Mouse (Mus musculus): Measurements from ENCODE around the gene Alpk1. TPM values are rescaled to one million over a fixed set of nuclear protein-coding genes. Genes with fewer than 3 reads are reported as not detected.

Gene Alpk1
- polyA plus RNA-seq, 1 experiment from 2014 or later: 1.7 TPM

DNA sequence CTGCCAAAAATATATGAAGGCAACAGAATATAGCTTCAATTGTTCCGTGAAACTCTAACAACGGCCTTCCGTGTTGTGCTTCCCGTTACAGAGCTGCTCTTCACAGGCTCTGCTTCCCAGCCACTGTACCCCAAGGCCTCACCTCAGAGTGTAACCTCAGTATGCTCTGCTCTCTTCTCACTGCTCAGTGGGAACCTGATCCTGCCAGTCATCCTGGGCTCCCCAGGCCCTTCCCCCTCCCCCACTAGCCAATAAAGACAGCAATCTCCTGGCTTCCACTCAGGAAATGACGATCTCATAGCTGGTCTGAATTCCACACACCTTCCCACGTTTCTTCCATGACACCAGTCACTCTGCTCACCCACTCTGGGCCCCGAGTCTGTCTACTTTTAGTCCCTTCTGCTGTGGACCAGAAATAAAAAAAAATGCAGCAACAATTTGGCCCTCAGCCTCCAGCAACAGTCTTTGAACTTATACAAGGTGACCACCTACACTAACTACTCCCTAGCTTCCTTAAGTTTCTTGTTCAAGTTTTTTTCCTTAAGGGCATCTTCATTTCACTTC lies 36.9 kb upstream of the Alpk1 start:
- Histone ChIP-seq H3K4me1 (replicated peaks; ENCODE audit: control insufficient read depth, insufficient read depth, low read length) (no peaks in the 10 kb centered on the region), H3K27ac (ENCODE audit: low read depth) (no peak overlapping the region), H3K4me2 (ENCODE audit: low read length) (no peak overlapping the region), H3K9me3 (ENCODE audit: control insufficient read depth, low read length) (no peaks in the 10 kb centered on the region), H3K9ac (ENCODE audit: low read length) (no peak overlapping the region), H3K27me3 (replicated peaks; ENCODE audit: control insufficient read depth, insufficient read depth, low read length) (no peaks in the 10 kb centered on the region), H3K36me3 (ENCODE audit: control insufficient read depth, insufficient read depth, low read length) (peaks cover 52% of the 10 kb centered on the region), H3K4me3 (ENCODE audit: low read depth, low read length) (no peak overlapping the region)
- no peak for ATAC-seq (replicated peaks; ENCODE audit: low FRiP score, low TSS enrichment, low read depth)
- DNase-seq (ENCODE audit: low spot score): no peak
- WGBS: 69% methylated on average over 7 of the region's 7 CpGs

DNA sequence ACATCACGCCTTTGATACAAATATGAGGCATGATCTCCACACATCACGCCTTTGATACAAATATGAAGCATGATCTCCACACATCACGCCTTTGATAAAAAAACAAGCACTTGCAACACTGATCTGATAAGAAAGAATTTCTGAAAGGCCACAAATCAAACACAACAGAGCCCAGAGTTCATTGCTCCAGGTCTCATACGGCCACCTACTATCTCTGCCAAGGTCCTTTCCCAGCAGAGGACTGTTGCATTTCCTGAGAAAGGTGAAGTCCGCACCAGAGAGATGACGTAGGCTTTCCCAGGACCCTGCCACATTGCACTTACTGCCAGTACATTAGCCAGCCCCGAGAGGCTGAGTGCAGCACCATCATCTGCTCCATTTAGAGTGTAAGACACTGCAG lies 28.8 kb upstream of the Alpk1 start:
- no peak overlapping the region for H3K9ac ChIP-seq (ENCODE audit: low read length)
- no peak overlapping the region for H3K4me2 ChIP-seq (ENCODE audit: low read length)
- no peak overlapping the region for H3K27ac ChIP-seq (ENCODE audit: low read depth)
- H3K9me3 ChIP-seq (ENCODE audit: control insufficient read depth, low read length): no peaks in the 10 kb centered on the region
- 92% methylated on average over 7 of the region's 7 CpGs for WGBS
- H3K4me3 ChIP-seq (ENCODE audit: low read depth, low read length): no peak overlapping the region
- ATAC-seq (replicated peaks; ENCODE audit: low FRiP score, low TSS enrichment, low read depth) (no peak), DNase-seq (ENCODE audit: low spot score) (no peak)
- no peaks in the 10 kb centered on the region for H3K4me1 ChIP-seq (replicated peaks; ENCODE audit: control insufficient read depth, insufficient read depth, low read length)
- peaks cover 69% of the 10 kb centered on the region for H3K36me3 ChIP-seq (ENCODE audit: control insufficient read depth, insufficient read depth, low read length)
- no peaks in the 10 kb centered on the region for H3K27me3 ChIP-seq (replicated peaks; ENCODE audit: control insufficient read depth, insufficient read depth, low read length)

DNA sequence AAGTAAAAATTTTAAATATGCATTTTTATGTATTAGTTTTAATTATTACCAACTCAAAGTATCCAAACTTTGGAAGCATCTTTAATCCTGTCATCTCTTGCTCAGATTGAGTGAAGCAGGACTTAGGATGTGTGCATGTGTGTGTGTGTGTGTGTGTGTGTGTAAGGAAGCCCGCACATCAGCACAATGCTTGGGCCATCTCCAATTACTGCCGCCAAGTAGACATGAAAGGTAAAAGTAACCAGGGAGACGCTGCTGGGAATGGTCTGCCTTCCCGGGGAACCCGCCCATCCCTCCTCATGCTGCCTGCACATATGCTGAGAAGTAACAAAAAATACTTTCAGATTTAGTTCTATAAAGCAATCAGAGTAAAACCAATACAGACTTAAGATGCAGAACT lies 27.5 kb upstream of the Alpk1 start:
- Histone ChIP-seq H3K27me3 (replicated peaks; ENCODE audit: control insufficient read depth, insufficient read depth, low read length) (no peaks in the 10 kb centered on the region), H3K4me2 (ENCODE audit: low read length) (no peak overlapping the region), H3K4me3 (ENCODE audit: low read depth, low read length) (no peak overlapping the region), H3K27ac (ENCODE audit: low read depth) (no peak overlapping the region), H3K9me3 (ENCODE audit: control insufficient read depth, low read length) (no peaks in the 10 kb centered on the region), H3K4me1 (replicated peaks; ENCODE audit: control insufficient read depth, insufficient read depth, low read length) (no peaks in the 10 kb centered on the region), H3K9ac (ENCODE audit: low read length) (no peak overlapping the region), H3K36me3 (ENCODE audit: control insufficient read depth, insufficient read depth, low read length) (peaks cover 59% of the 10 kb centered on the region)
- DNase-seq (ENCODE audit: low spot score): no peak
- no peak for ATAC-seq (replicated peaks; ENCODE audit: low FRiP score, low TSS enrichment, low read depth)
- 85% methylated on average over 5 of the region's 5 CpGs for WGBS

DNA sequence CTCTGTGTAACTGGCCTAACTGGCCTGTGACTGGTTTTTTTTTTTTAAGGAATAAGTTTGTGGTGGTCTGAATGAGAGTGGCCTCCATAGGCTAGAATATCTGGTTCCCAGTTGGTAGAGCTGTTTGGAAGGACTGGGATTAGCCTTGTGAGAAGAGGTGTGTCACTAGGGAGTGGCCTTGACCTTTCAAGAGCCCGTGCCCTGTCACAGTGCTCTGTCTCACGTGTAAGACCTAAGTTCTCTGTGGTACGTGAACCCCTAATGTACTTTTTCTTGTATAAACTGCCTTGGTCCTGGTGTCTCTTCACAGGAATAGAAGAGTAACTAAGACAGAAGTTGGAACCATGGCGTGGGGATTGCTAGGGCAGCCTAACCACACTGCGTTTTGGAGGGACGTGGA lies 25.7 kb upstream of the Alpk1 start:
- H3K36me3 ChIP-seq (ENCODE audit: control insufficient read depth, insufficient read depth, low read length): peaks cover 43% of the 10 kb centered on the region
- H3K4me2 ChIP-seq (ENCODE audit: low read length): no peak overlapping the region
- H3K9me3 ChIP-seq (ENCODE audit: control insufficient read depth, low read length): no peaks in the 10 kb centered on the region
- ATAC-seq (replicated peaks; ENCODE audit: low FRiP score, low TSS enrichment, low read depth) (no peak), DNase-seq (ENCODE audit: low spot score) (no peak)
- H3K4me1 ChIP-seq (replicated peaks; ENCODE audit: control insufficient read depth, insufficient read depth, low read length): no peaks in the 10 kb centered on the region
- WGBS: 88% methylated on average over 6 of the region's 6 CpGs
- no peaks in the 10 kb centered on the region for H3K27me3 ChIP-seq (replicated peaks; ENCODE audit: control insufficient read depth, insufficient read depth, low read length)
- H3K27ac ChIP-seq (ENCODE audit: low read depth): no peak overlapping the region
- no peak overlapping the region for H3K4me3 ChIP-seq (ENCODE audit: low read depth, low read length)
- no peak overlapping the region for H3K9ac ChIP-seq (ENCODE audit: low read length)

DNA sequence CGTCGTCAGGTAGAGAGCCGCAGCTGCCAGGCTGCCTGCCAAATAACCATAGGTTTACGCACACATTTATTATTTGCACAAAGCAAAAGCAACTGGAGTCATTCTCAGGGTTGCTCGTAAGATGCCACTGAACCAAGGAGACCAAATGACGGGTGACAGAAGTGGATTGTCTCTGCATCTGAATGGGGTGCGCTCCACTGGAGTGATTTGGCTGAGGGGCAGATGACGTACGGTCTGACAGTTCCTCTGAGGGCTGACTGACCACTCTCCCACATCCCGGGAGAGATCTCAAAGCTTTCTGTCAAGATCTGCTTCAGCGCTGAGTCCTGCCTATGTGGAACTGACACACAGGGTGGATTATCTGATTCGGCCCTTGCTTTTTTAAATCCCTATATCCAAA lies 24.7 kb upstream of the Alpk1 start:
- Histone ChIP-seq H3K4me1 (replicated peaks; ENCODE audit: control insufficient read depth, insufficient read depth, low read length) (no peaks in the 10 kb centered on the region), H3K9ac (ENCODE audit: low read length) (no peak overlapping the region), H3K27me3 (replicated peaks; ENCODE audit: control insufficient read depth, insufficient read depth, low read length) (no peaks in the 10 kb centered on the region), H3K36me3 (ENCODE audit: control insufficient read depth, insufficient read depth, low read length) (peaks cover 36% of the 10 kb centered on the region), H3K27ac (ENCODE audit: low read depth) (no peak overlapping the region), H3K4me3 (ENCODE audit: low read depth, low read length) (no peak overlapping the region), H3K9me3 (ENCODE audit: control insufficient read depth, low read length) (no peaks in the 10 kb centered on the region), H3K4me2 (ENCODE audit: low read length) (no peak overlapping the region)
- no peak for ATAC-seq (replicated peaks; ENCODE audit: low FRiP score, low TSS enrichment, low read depth)
- DNase-seq (ENCODE audit: low spot score): no peak
- 85% methylated on average over 12 of the region's 12 CpGs for WGBS

DNA sequence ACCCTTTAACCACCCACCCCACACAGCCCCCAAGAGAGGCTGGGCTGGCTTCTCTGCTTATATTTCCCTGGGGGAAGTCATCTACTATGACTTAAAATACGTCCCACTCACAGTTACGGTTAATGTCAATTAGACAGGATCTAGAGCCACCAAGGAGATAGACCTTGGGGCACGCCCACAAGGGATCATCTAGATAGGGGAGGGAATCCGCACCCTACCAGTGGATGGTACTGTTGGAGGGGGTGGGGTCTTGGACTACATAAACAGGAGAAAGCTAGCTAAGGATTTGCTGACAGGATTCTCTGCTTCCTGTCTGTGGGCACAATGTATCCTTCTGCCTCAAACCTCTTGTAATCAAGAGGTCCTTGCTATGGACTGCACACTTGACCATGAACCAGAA lies 24.1 kb upstream of the Alpk1 start:
- H3K9ac ChIP-seq (ENCODE audit: low read length): no peak overlapping the region
- 83% methylated on average over 4 of the region's 4 CpGs for WGBS

DNA sequence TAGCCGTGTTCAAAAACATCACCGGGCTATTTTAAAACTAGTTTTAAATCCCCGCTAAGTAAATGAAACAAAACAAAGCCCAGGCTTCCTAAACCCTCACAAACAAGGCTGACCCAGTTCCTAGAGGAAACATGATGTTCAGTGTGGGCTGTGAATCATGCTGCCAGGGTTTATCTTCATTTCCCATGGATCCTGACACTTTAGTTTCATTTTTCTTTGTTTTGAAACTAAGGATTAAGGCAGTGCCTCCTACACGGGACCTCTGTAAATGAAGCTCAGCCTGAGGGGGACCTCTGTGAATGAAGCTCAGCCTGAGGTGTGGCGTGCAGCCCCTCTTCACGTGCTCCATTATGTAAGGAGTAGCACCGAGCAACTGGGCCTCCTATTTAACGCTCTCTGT lies 22.5 kb upstream of the Alpk1 start:
- Histone ChIP-seq H3K36me3 (ENCODE audit: control insufficient read depth, insufficient read depth, low read length) (peaks cover 13% of the 10 kb centered on the region), H3K27me3 (replicated peaks; ENCODE audit: control insufficient read depth, insufficient read depth, low read length) (no peaks in the 10 kb centered on the region), H3K9me3 (ENCODE audit: control insufficient read depth, low read length) (no peaks in the 10 kb centered on the region), H3K9ac (ENCODE audit: low read length) (no peak overlapping the region), H3K4me2 (ENCODE audit: low read length) (no peak overlapping the region), H3K4me1 (replicated peaks; ENCODE audit: control insufficient read depth, insufficient read depth, low read length) (no peaks in the 10 kb centered on the region), H3K4me3 (ENCODE audit: low read depth, low read length) (no peak overlapping the region), H3K27ac (ENCODE audit: low read depth) (no peak overlapping the region)
- WGBS: 40% methylated on average over 8 of the region's 8 CpGs
- no peak for ATAC-seq (replicated peaks; ENCODE audit: low FRiP score, low TSS enrichment, low read depth)
- no peak for DNase-seq (ENCODE audit: low spot score)

More for the DNA sequence above, 24.1 kb upstream of the Alpk1 start:
- H3K9me3 ChIP-seq (ENCODE audit: control insufficient read depth, low read length): no peaks in the 10 kb centered on the region
- DNase-seq (ENCODE audit: low spot score) (no peak), ATAC-seq (replicated peaks; ENCODE audit: low FRiP score, low TSS enrichment, low read depth) (no peak)
- no peaks in the 10 kb centered on the region for H3K4me1 ChIP-seq (replicated peaks; ENCODE audit: control insufficient read depth, insufficient read depth, low read length)
- H3K4me2 ChIP-seq (ENCODE audit: low read length): no peak overlapping the region
- H3K36me3 ChIP-seq (ENCODE audit: control insufficient read depth, insufficient read depth, low read length): peaks cover 30% of the 10 kb centered on the region
- no peak overlapping the region for H3K4me3 ChIP-seq (ENCODE audit: low read depth, low read length)
- no peaks in the 10 kb centered on the region for H3K27me3 ChIP-seq (replicated peaks; ENCODE audit: control insufficient read depth, insufficient read depth, low read length)
- H3K27ac ChIP-seq (ENCODE audit: low read depth): no peak overlapping the region

DNA sequence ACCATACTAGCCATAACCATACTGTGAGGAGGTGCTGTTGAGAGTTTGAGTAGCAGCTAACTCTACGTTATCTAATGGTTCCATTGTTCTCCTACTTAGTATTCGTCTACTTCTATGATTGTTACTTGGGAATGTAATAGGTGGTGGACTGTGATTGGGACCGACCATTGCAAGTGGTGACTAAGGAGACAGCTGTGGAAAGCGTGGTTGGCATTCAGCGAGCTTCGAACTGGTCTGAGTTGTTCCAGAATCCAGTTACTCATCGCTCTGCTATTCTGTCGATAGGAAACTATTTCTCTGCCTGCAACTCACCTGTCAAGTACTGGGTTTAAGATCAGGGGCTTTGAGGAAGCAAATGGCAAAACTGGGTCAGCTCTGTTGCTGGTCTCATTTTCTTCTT lies 20.8 kb upstream of the Alpk1 start:
- Histone ChIP-seq H3K4me2 (ENCODE audit: low read length) (no peak overlapping the region), H3K9ac (ENCODE audit: low read length) (no peak overlapping the region)
- 90% methylated on average over 8 of the region's 8 CpGs for WGBS

DNA sequence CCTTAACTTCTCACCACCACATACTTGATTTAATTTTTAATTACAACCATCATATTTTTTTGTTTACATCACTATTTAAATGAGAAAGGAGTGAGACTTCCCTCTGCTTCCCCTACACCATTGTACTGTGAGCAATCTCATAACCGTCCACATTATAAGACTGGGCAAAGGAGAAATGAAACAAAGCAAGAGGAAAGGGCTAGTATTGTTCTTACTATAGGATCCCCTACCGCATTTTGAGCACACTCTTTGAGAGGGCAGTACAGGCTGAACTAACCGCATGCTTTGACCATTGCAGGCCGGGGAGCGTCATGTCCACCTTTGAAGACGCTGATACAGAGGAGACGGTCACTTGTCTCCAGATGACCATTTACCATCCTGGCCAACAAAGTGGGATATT lies 15.9 kb upstream of the Alpk1 start:
- Histone ChIP-seq H3K36me3 (ENCODE audit: control insufficient read depth, insufficient read depth, low read length) (no peaks in the 10 kb centered on the region), H3K4me3 (ENCODE audit: low read depth, low read length) (no peak overlapping the region), H3K27ac (ENCODE audit: low read depth) (no peak overlapping the region), H3K27me3 (replicated peaks; ENCODE audit: control insufficient read depth, insufficient read depth, low read length) (no peaks in the 10 kb centered on the region), H3K4me2 (ENCODE audit: low read length) (no peak overlapping the region), H3K4me1 (replicated peaks; ENCODE audit: control insufficient read depth, insufficient read depth, low read length) (0 out of 2 replicates have a peak, but pooled peaks cover 2% of the 10 kb centered on the region), H3K9me3 (ENCODE audit: control insufficient read depth, low read length) (no peaks in the 10 kb centered on the region), H3K9ac (ENCODE audit: low read length) (no peak overlapping the region)
- DNase-seq (ENCODE audit: low spot score): no peak
- no peak for ATAC-seq (replicated peaks; ENCODE audit: low FRiP score, low TSS enrichment, low read depth)
- WGBS: 92% methylated on average over 7 of the region's 7 CpGs

More for the DNA sequence above, 20.8 kb upstream of the Alpk1 start:
- H3K27ac ChIP-seq (ENCODE audit: low read depth): no peak overlapping the region
- ATAC-seq (replicated peaks; ENCODE audit: low FRiP score, low TSS enrichment, low read depth) (no peak), DNase-seq (ENCODE audit: low spot score) (no peak)
- H3K27me3 ChIP-seq (replicated peaks; ENCODE audit: control insufficient read depth, insufficient read depth, low read length): no peaks in the 10 kb centered on the region
- no peaks in the 10 kb centered on the region for H3K9me3 ChIP-seq (ENCODE audit: control insufficient read depth, low read length)
- H3K36me3 ChIP-seq (ENCODE audit: control insufficient read depth, insufficient read depth, low read length): peaks cover under 1% of the 10 kb centered on the region; the same call in 1 of the 2 replicates
- no peaks in the 10 kb centered on the region for H3K4me1 ChIP-seq (replicated peaks; ENCODE audit: control insufficient read depth, insufficient read depth, low read length)
- no peak overlapping the region for H3K4me3 ChIP-seq (ENCODE audit: low read depth, low read length)
